Mouse (Mus musculus) limb, embryonic 11.5 days (tissue): ENCODE measurements around the gene Tle4. TPM values are rescaled to one million over a fixed set of nuclear protein-coding genes. Genes with fewer than 3 reads are reported as not detected.

Source experiments
- ATAC-seq: fragments of 200-750 bp; cut with Nextera tagmentation; 2 replicates; pipeline ENCODE4 v1.8.0; 2017; ENCODE audit warnings: low read depth; ENCODE audit not compliant: insufficient number of reproducible peaks, low FRiP score, low TSS enrichment
- DNase-seq: peaks from one replicate; pipeline ENCODE4 v3.0.0-alpha.2; 2015; ENCODE audit warnings: low spot score
- H3K27ac ChIP-seq: fragments of 300-500 bp; sonication (generic); replicated peaks from 2 replicates; pipeline ENCODE4 v1.5.1; 2014; ENCODE audit warnings: low read depth, mild to moderate bottlenecking, low read length
- H3K27me3 ChIP-seq: fragments of 300-500 bp; sonication (generic); 2 replicates; pipeline ENCODE4 v1.6.1; 2014; ENCODE audit warnings: mild to moderate bottlenecking, low read length, mixed read lengths; ENCODE audit not compliant: control insufficient read depth, insufficient read depth
- H3K36me3 ChIP-seq: fragments of 300-500 bp; sonication (generic); 2 replicates; pipeline ENCODE4 v1.6.1; 2014; ENCODE audit warnings: mild to moderate bottlenecking, low read length, moderate library complexity, mixed read lengths; ENCODE audit not compliant: control insufficient read depth, insufficient read depth
- H3K4me1 ChIP-seq: fragments of 300-500 bp; sonication (generic); 2 replicates; pipeline ENCODE4 v1.6.1; 2014; ENCODE audit warnings: low read length, mixed read lengths; ENCODE audit not compliant: control insufficient read depth, insufficient read depth
- H3K4me2 ChIP-seq: fragments of 300-500 bp; sonication (generic); 2 replicates; pipeline ENCODE4 v1.6.1; 2014; ENCODE audit warnings: low read depth, mild to moderate bottlenecking, moderate library complexity; ENCODE audit not compliant: severe bottlenecking
- H3K4me3 ChIP-seq: fragments of 300-500 bp; sonication (generic); 2 replicates; pipeline ENCODE4 v1.5.1; 2014; ENCODE audit warnings: low read depth, low read length
- H3K9ac ChIP-seq: fragments of 300-500 bp; sonication (generic); 2 replicates; pipeline ENCODE4 v1.6.1; 2014; ENCODE audit warnings: mild to moderate bottlenecking, low read length
- H3K9me3 ChIP-seq: fragments of 300-500 bp; sonication (generic); 2 replicates; pipeline ENCODE4 v1.6.1; 2016; ENCODE audit warnings: low read length; ENCODE audit not compliant: control insufficient read depth
- WGBS: fragments of 180-500 bp; shearing (Covaris S2); extraction: QIAGEN DNeasy Blood & Tissue Kit; methylation state at CpG from one replicate; pipeline ENCODE4 v1.1.7; 2014; 5-methylcytosine and 5-hydroxymethylcytosine counted together
- polyA plus RNA-seq: library from polyadenylated mRNA; unstranded; fragments of >200 nt; fragmentation: Nextera tagmentation; extraction: Ambion mirVana; gene quantifications from 2 replicates; pipeline ENCODE4 v1.2.1, GENCODE M21; 2014

Tle4 gene
- polyA plus RNA-seq, 1 experiment from 2014 or later: 29.0 TPM

GRCm38 (mm10) chr19:14432436-14432835 lies 165.4 kb downstream of the Tle4 start:
- no peaks in the 10 kb centered on the region for H3K9me3 ChIP-seq
- no peak overlapping the region for H3K9ac ChIP-seq
- H3K27me3 ChIP-seq: no peaks in the 10 kb centered on the region
- DNase-seq (no peak), ATAC-seq (no peak)
- no peak overlapping the region for H3K4me2 ChIP-seq
- no peak overlapping the region for H3K4me3 ChIP-seq
- H3K27ac ChIP-seq: no peak overlapping the region
- WGBS: 89% methylated on average over 7 of the region's 7 CpGs
- H3K4me1 ChIP-seq: no peaks in the 10 kb centered on the region
- H3K36me3 ChIP-seq: no peaks in the 10 kb centered on the region

- H3K4me1 ChIP-seq: peaks cover 11% of the 10 kb centered on the region
- ATAC-seq: no peak
- H3K9ac ChIP-seq: no peak overlapping the region
- H3K4me3 ChIP-seq: no peak overlapping the region
- no peak overlapping the region for H3K4me2 ChIP-seq
- WGBS: 52% methylated on average over 6 of the region's 6 CpGs
- H3K27me3 ChIP-seq: no peaks in the 10 kb centered on the region
- H3K27ac ChIP-seq: no peak overlapping the region
- no peaks in the 10 kb centered on the region for H3K36me3 ChIP-seq
- no peaks in the 10 kb centered on the region for H3K9me3 ChIP-seq
- no peak for DNase-seq
Measured at GRCm38 (mm10) chr19:14426920-14427319, 170.9 kb downstream of the Tle4 start.

- WGBS: 7% methylated on average over 19 of the region's 19 CpGs
- 0 out of 2 replicates have a peak, but pooled peaks have one; percentile 48 for ATAC-seq
Measured at GRCm38 (mm10) chr19:14426244-14426868, 171.5 kb downstream of the Tle4 start.

GRCm38 (mm10) chr19:14425122-14425521 lies 172.7 kb downstream of the Tle4 start:
- Histone ChIP-seq H3K9ac (no peak overlapping the region), H3K27ac (no peak overlapping the region), H3K36me3 (no peaks in the 10 kb centered on the region), H3K4me3 (no peak overlapping the region), H3K4me2 (no peak overlapping the region), H3K9me3 (no peaks in the 10 kb centered on the region), H3K4me1 (peaks cover 11% of the 10 kb centered on the region), H3K27me3 (no peaks in the 10 kb centered on the region)
- DNase-seq (peak; percentile 38), ATAC-seq (no peak)
- WGBS: 24% methylated on average over 6 of the region's 6 CpGs

More at GRCm38 (mm10) chr19:14426244-14426868, 171.5 kb downstream of the Tle4 start:
- no peak overlapping the region for H3K4me3 ChIP-seq
- peak; percentile 55 for DNase-seq
- H3K4me2 ChIP-seq: peak overlapping the region; percentile 28
- H3K9ac ChIP-seq: no peak overlapping the region
- no peaks in the 10 kb centered on the region for H3K27me3 ChIP-seq
- no peaks in the 10 kb centered on the region for H3K9me3 ChIP-seq
- H3K27ac ChIP-seq: no peak overlapping the region
- H3K36me3 ChIP-seq: no peaks in the 10 kb centered on the region
- peaks cover 11% of the 10 kb centered on the region for H3K4me1 ChIP-seq

- peaks cover 11% of the 10 kb centered on the region for H3K4me1 ChIP-seq
- H3K4me3 ChIP-seq: no peak overlapping the region
- no peaks in the 10 kb centered on the region for H3K9me3 ChIP-seq
- no peak overlapping the region for H3K9ac ChIP-seq
- ATAC-seq: 0 out of 2 replicates have a peak, but pooled peaks have one; percentile 68
- no peaks in the 10 kb centered on the region for H3K36me3 ChIP-seq
- no peak overlapping the region for H3K27ac ChIP-seq
- H3K4me2 ChIP-seq: no peak overlapping the region
- 9% methylated on average over 12 of the region's 12 CpGs for WGBS
- DNase-seq: no peak
- H3K27me3 ChIP-seq: no peaks in the 10 kb centered on the region
Measured at GRCm38 (mm10) chr19:14424016-14424964, 173.6 kb downstream of the Tle4 start.

- H3K27ac ChIP-seq: no peak overlapping the region
- no peak for DNase-seq
- H3K4me3 ChIP-seq: no peak overlapping the region
- H3K9me3 ChIP-seq: no peaks in the 10 kb centered on the region
- no peak overlapping the region for H3K4me2 ChIP-seq
- H3K27me3 ChIP-seq: no peaks in the 10 kb centered on the region
- H3K36me3 ChIP-seq: no peaks in the 10 kb centered on the region
- peaks cover 11% of the 10 kb centered on the region; the same call in 1 of the 2 replicates for H3K4me1 ChIP-seq
- 74% methylated on average over 5 of the region's 5 CpGs for WGBS
- ATAC-seq: no peak
- no peak overlapping the region for H3K9ac ChIP-seq
Measured at GRCm38 (mm10) chr19:14421691-14422090, 176.2 kb downstream of the Tle4 start.

GRCm38 (mm10) chr19:14419886-14420285 lies 178.0 kb downstream of the Tle4 start:
- no peak for DNase-seq
- Histone ChIP-seq H3K27ac (no peak overlapping the region), H3K9ac (no peak overlapping the region), H3K4me2 (no peak overlapping the region), H3K9me3 (no peaks in the 10 kb centered on the region), H3K4me3 (no peak overlapping the region), H3K27me3 (no peaks in the 10 kb centered on the region), H3K36me3 (no peaks in the 10 kb centered on the region), H3K4me1 (no peaks in the 10 kb centered on the region; the same call in 1 of the 2 replicates)
- no peak for ATAC-seq
- 86% methylated on average over 5 of the region's 5 CpGs for WGBS

- Histone ChIP-seq H3K9me3 (no peaks in the 10 kb centered on the region), H3K27ac (no peak overlapping the region), H3K4me1 (no peaks in the 10 kb centered on the region), H3K36me3 (no peaks in the 10 kb centered on the region), H3K4me2 (no peak overlapping the region), H3K4me3 (no peak overlapping the region), H3K9ac (no peak overlapping the region), H3K27me3 (no peaks in the 10 kb centered on the region)
- DNase-seq (no peak), ATAC-seq (no peak)
- 70% methylated on average over 5 of the region's 5 CpGs for WGBS
Measured at GRCm38 (mm10) chr19:14416845-14417244, 181.0 kb downstream of the Tle4 start.
